Mouse (Mus musculus): ENCODE measurements around the gene Prss30. TPM values are rescaled to one million over a fixed set of nuclear protein-coding genes. Genes with fewer than 3 reads are reported as not detected.

Gene Prss30
- polyA plus RNA-seq, 1 experiment from 2014 or later = 0.18 TPM

DNA sequence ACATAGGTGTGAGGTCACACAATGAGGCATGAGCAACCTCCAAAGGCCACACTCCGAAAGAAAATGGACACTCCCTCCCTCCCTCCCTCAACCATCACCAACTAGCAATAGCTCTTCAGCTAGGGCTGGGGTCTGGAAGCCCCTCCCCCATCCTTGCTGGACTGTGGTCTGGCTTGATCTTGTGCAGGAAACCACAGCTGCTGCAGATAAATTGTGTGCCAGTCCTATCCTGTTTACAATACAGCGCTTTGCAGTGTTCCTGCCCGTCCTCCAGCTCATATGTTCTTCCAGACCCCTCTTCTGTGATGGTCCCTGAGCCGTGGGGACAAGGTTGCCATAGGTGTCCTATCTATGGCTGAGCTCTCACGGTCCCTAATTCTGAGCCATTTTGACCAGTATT is 49.2 kb downstream of the Prss30 start:
- no peaks in the 10 kb centered on the region for H3K36me3 ChIP-seq
- H3K4me1 ChIP-seq = no peaks in the 10 kb centered on the region
- WGBS = 61% methylated on average over 5 of the region's 5 CpGs
- no peak overlapping the region for H3K4me3 ChIP-seq
- no peaks in the 10 kb centered on the region for H3K9me3 ChIP-seq
- H3K27ac ChIP-seq = no peak overlapping the region
- DNase-seq (ENCODE audit: low spot score) = no peak
- H3K27me3 ChIP-seq (ENCODE audit: insufficient read depth, poor library complexity, severe bottlenecking) = peaks cover 4% of the 10 kb centered on the region; the same call in 1 of the 2 replicates

DNA sequence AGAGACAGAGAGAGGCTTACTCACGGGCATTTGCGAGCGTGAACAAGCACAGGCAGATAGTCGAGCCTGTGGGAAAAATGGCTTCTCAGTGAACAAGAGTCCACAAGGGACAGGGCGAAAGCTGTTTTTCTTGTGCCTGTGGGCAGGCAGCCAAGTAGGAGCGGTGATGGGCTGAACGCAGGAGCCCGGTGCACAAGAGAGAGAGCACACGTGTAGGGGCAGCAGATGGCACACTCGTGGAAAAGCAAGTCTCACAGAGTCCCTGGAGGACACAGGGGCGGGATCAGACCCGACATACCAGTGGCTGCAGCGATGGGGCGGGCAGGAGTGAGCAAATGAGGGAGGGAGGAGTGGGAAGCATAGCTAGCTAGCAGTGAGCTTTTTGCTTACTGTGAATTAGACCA is 55.3 kb downstream of the Prss30 start:
- H3K4me3 ChIP-seq = peak overlapping the region; percentile 70
- peaks cover 10% of the 10 kb centered on the region for H3K4me1 ChIP-seq
- DNase-seq (ENCODE audit: low spot score) = peak; percentile 86
- H3K9me3 ChIP-seq = no peaks in the 10 kb centered on the region
- peak overlapping the region; percentile 95 for H3K27ac ChIP-seq
- WGBS = 0% methylated on average over 14 of the region's 14 CpGs
- H3K27me3 ChIP-seq (ENCODE audit: insufficient read depth, poor library complexity, severe bottlenecking) = peaks cover 4% of the 10 kb centered on the region; the same call in 1 of the 2 replicates
- no peaks in the 10 kb centered on the region for H3K36me3 ChIP-seq

DNA sequence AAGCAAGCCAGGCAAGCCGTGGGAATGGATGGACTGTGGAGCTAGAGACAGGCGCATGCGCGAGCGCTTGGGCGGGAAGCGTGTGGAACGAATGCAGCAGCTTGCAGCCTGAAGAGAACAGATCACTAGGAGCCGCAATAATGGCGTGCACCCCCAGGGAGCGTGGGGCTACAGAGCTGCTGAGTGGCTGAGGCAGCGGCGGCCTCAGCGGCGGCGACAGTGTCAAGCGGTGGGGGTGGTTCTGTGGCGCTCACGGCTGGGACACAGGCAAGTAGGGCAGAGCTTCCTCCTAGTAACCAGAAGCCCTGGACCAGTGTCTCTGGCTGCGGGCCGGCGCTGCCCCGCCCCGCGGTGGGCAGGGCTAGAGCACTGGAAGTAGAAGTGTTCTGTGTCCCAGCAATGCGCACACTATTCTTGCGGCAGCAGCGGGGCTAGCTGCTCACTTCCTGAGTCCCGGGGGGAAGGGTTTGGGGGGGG is 55.8 kb downstream of the Prss30 start:
- no peaks in the 10 kb centered on the region for H3K9me3 ChIP-seq
- under 1% methylated on average over 29 of the region's 29 CpGs for WGBS
- peak; percentile 96 for DNase-seq (ENCODE audit: low spot score)

More for the DNA sequence above, 55.8 kb downstream of the Prss30 start:
- Histone ChIP-seq H3K4me1 (peaks cover 10% of the 10 kb centered on the region), H3K27me3 (ENCODE audit: insufficient read depth, poor library complexity, severe bottlenecking) (peaks cover 4% of the 10 kb centered on the region; the same call in 1 of the 2 replicates), H3K27ac (peak overlapping the region; percentile 95), H3K36me3 (no peaks in the 10 kb centered on the region), H3K4me3 (peak overlapping the region; percentile 70)

Small RNA genes lying within 50 kb of the gene (microRNA-seq; reads per million reads assigned to microRNA genes)
- gene Gm27700 = not detected

Other genes with a start within 250 kb of the Prss30 start
- 8.7 and 9.3 TPM in 2 replicates for gene Paqr4, start 239.7 kb downstream of the Prss30 start, polyA plus RNA-seq (2016; fragmentation: Nextera tagmentation; extraction: Ambion mirVana)
- gene Kremen2, start 234.7 kb downstream of the Prss30 start, polyA plus RNA-seq (2016; fragmentation: Nextera tagmentation; extraction: Ambion mirVana) = 0.43 and 1.9 TPM in 2 replicates
- gene Flywch1, start 209.0 kb downstream of the Prss30 start, polyA plus RNA-seq (2016; fragmentation: Nextera tagmentation; extraction: Ambion mirVana) = 97.9 and 117 TPM in 2 replicates
- gene Flywch2, start 194.5 kb downstream of the Prss30 start, polyA plus RNA-seq (2016; fragmentation: Nextera tagmentation; extraction: Ambion mirVana) = 9.0 and 20.3 TPM in 2 replicates
- gene Srrm2, start 190.0 kb downstream of the Prss30 start, polyA plus RNA-seq (2016; fragmentation: Nextera tagmentation; extraction: Ambion mirVana) = 342 and 505 TPM in 2 replicates
- gene Elob, start 151.4 kb downstream of the Prss30 start, polyA plus RNA-seq (2016; fragmentation: Nextera tagmentation; extraction: Ambion mirVana) = 907 and 984 TPM in 2 replicates
- not detected in 2 replicates for gene Prss33, start 144.5 kb downstream of the Prss30 start, polyA plus RNA-seq (2016; fragmentation: Nextera tagmentation; extraction: Ambion mirVana)
- not detected in 2 replicates for gene Prss32, start 136.7 kb downstream of the Prss30 start, polyA plus RNA-seq (2016; fragmentation: Nextera tagmentation; extraction: Ambion mirVana)
- 0.41 and 1.5 TPM in 2 replicates for gene Prss41, start 136.4 kb downstream of the Prss30 start, polyA plus RNA-seq (2016; fragmentation: Nextera tagmentation; extraction: Ambion mirVana)
- not detected in 2 replicates for gene Prss21, start 112.5 kb downstream of the Prss30 start, polyA plus RNA-seq (2016; fragmentation: Nextera tagmentation; extraction: Ambion mirVana)
- gene Dcpp1, start 99.7 kb downstream of the Prss30 start, polyA plus RNA-seq (2016; fragmentation: Nextera tagmentation; extraction: Ambion mirVana) = not detected in 2 replicates
- not detected in 2 replicates for gene Dcpp2, start 99.7 kb downstream of the Prss30 start, polyA plus RNA-seq (2016; fragmentation: Nextera tagmentation; extraction: Ambion mirVana)
- not detected in 2 replicates for gene Dcpp3, start 63.1 kb downstream of the Prss30 start, polyA plus RNA-seq (2016; fragmentation: Nextera tagmentation; extraction: Ambion mirVana)
- 0.21 TPM in 1 of 2 replicates, not detected in the other for gene Sbp, start 38.9 kb downstream of the Prss30 start, polyA plus RNA-seq (2016; fragmentation: Nextera tagmentation; extraction: Ambion mirVana)
- not detected in 2 replicates for gene Sbpl, start 25.3 kb downstream of the Prss30 start, polyA plus RNA-seq (2016; fragmentation: Nextera tagmentation; extraction: Ambion mirVana)
- gene Prss22, start 17.5 kb upstream of the Prss30 start, polyA plus RNA-seq (2016; fragmentation: Nextera tagmentation; extraction: Ambion mirVana) = 0.25 and 1.2 TPM in 2 replicates
- 0.38 and 1.2 TPM in 2 replicates for gene Prss27, start 57.6 kb upstream of the Prss30 start, polyA plus RNA-seq (2016; fragmentation: Nextera tagmentation; extraction: Ambion mirVana)
- gene Kctd5, start 92.9 kb upstream of the Prss30 start, polyA plus RNA-seq (2016; fragmentation: Nextera tagmentation; extraction: Ambion mirVana) = 55.2 and 71.8 TPM in 2 replicates
- gene Pdpk1, start 170.4 kb upstream of the Prss30 start, polyA plus RNA-seq (2016; fragmentation: Nextera tagmentation; extraction: Ambion mirVana) = 33.0 and 38.7 TPM in 2 replicates
- gene Amdhd2, start 183.2 kb upstream of the Prss30 start, polyA plus RNA-seq (2016; fragmentation: Nextera tagmentation; extraction: Ambion mirVana) = 40.0 and 44.5 TPM in 2 replicates
- 538 and 598 TPM in 2 replicates for gene Atp6v0c, start 189.1 kb upstream of the Prss30 start, polyA plus RNA-seq (2016; fragmentation: Nextera tagmentation; extraction: Ambion mirVana)
- 5.3 TPM in 2 replicates for gene Tbc1d24, start 225.0 kb upstream of the Prss30 start, polyA plus RNA-seq (2016; fragmentation: Nextera tagmentation; extraction: Ambion mirVana)
- gene Ntn3, start 229.0 kb upstream of the Prss30 start, polyA plus RNA-seq (2016; fragmentation: Nextera tagmentation; extraction: Ambion mirVana) = 1.9 and 3.6 TPM in 2 replicates
- gene Tedc2, start 240.3 kb upstream of the Prss30 start, polyA plus RNA-seq (2016; fragmentation: Nextera tagmentation; extraction: Ambion mirVana) = 9.9 and 10.0 TPM in 2 replicates

All from heart, embryonic 10.5 days (tissue).